Mouse (Mus musculus) liver, embryonic 11.5 days (tissue): Measurements from ENCODE around the gene Gm26558. TPM values are rescaled to one million over a fixed set of nuclear protein-coding genes. Genes with fewer than 3 reads are reported as not detected.

ENCODE experiments used
- ATAC-seq: fragments of 200-750 bp; cut with Nextera tagmentation; replicated peaks from 2 replicates; pipeline ENCODE4 v1.8.0; 2017; ENCODE audit warnings: moderate number of reproducible peaks, mild to moderate bottlenecking, moderate TSS enrichment, moderate library complexity; ENCODE audit not compliant: low FRiP score
- DNase-seq: peaks from one replicate; pipeline ENCODE4 v3.0.0-alpha.2; 2017; ENCODE audit warnings: low spot score
- H3K27ac ChIP-seq: fragments of 300-500 bp; sonication (generic); 2 replicates; pipeline ENCODE4 v1.5.1; 2014; ENCODE audit warnings: mild to moderate bottlenecking, low read depth, low read length, control low read depth
- H3K27me3 ChIP-seq: fragments of 300-500 bp; sonication (generic); replicated peaks from 2 replicates; pipeline ENCODE4 v1.6.1; 2014; ENCODE audit warnings: low read length, mixed read lengths; ENCODE audit not compliant: control insufficient read depth, insufficient read depth
- H3K36me3 ChIP-seq: fragments of 300-500 bp; sonication (generic); 2 replicates; pipeline ENCODE4 v1.6.1; 2014; ENCODE audit warnings: mild to moderate bottlenecking, low read length, moderate library complexity, mixed read lengths; ENCODE audit not compliant: control insufficient read depth, insufficient read depth
- H3K4me1 ChIP-seq: fragments of 300-500 bp; sonication (generic); replicated peaks from 2 replicates; pipeline ENCODE4 v1.6.1; 2014; ENCODE audit warnings: low read length, mixed read lengths; ENCODE audit not compliant: control insufficient read depth, insufficient read depth
- H3K4me2 ChIP-seq: fragments of 300-500 bp; sonication (generic); 2 replicates; pipeline ENCODE4 v1.6.1; 2014; ENCODE audit warnings: mild to moderate bottlenecking, control low read depth, moderate library complexity
- H3K4me3 ChIP-seq: fragments of 300-500 bp; sonication (generic); 2 replicates; pipeline ENCODE4 v1.5.1; 2014; ENCODE audit warnings: low read depth, low read length, control low read depth
- H3K9ac ChIP-seq: fragments of 300-500 bp; sonication (generic); 2 replicates; pipeline ENCODE4 v1.6.1; 2014; ENCODE audit warnings: low read depth, low read length, control low read depth
- H3K9me3 ChIP-seq: fragments of 300-500 bp; sonication (generic); 2 replicates; pipeline ENCODE4 v1.6.1; 2016; ENCODE audit warnings: low read length, inconsistent platforms, mixed read lengths; ENCODE audit not compliant: control insufficient read depth
- WGBS: fragments of 180-500 bp; shearing (Covaris S2); extraction: QIAGEN DNeasy Blood & Tissue Kit; methylation state at CpG from one replicate; pipeline ENCODE4 v1.1.7; 2014; 5-methylcytosine and 5-hydroxymethylcytosine counted together
- polyA plus RNA-seq: library from polyadenylated mRNA; unstranded; fragments of >200 nt; fragmentation: Nextera tagmentation; extraction: Ambion mirVana; gene quantifications from 2 replicates; pipeline ENCODE4 v1.2.1, GENCODE M21; 2014

The Gm26558 gene
- polyA plus RNA-seq, 1 experiment from 2014 or later: 3.5 TPM

- 3% methylated on average over 60 of the region's 64 CpGs for WGBS
- Histone ChIP-seq H3K4me2 (peak within 1 kb of the TSS; percentile 94), H3K36me3 (peaks cover 3% of the 10 kb centered on the region; the same call in 1 of the 2 replicates), H3K9ac (peak within 1 kb of the TSS; percentile 92), H3K4me3 (peak within 1 kb of the TSS; percentile 86), H3K27me3 (no peaks in the 10 kb centered on the region), H3K27ac (peak within 1 kb of the TSS; percentile 85), H3K4me1 (peaks cover 16% of the 10 kb centered on the region), H3K9me3 (no peaks in the 10 kb centered on the region)
- DNase-seq (peak; percentile 89), ATAC-seq (peak; percentile 95)
These were observed 807 bp downstream of the Gm26558 start, which contains the start of gene Gorasp2 for GRCm38 (mm10) chr2:70660887-70661714. Gene Gorasp2 (plus strand): TSS chr2:70661576.

DNA sequence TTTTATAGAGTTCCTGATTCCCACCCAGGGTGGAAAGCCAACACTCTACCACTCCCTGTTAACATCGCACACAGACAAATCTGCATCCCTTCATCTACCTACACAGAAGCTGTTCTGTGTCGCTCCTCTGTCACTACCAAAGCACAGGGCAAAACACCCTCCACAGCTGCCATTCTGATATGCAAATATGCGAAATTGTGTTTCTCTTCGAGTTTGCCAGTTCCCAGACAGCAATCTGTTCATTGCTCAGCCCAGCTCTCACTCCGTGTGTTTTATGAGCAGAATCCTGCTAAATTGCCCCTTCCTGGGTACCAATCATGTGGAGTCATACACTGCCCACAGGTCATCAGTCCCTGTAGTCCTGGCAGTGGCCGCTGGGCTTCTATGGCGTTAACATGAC, 4.8 kb downstream of the Gm26558 start:
- Histone ChIP-seq H3K9ac (no peak overlapping the region), H3K27ac (no peak overlapping the region), H3K27me3 (no peaks in the 10 kb centered on the region), H3K9me3 (no peaks in the 10 kb centered on the region), H3K4me2 (no peak overlapping the region), H3K4me3 (no peak overlapping the region), H3K36me3 (no peaks in the 10 kb centered on the region), H3K4me1 (no peaks in the 10 kb centered on the region)
- no peak for ATAC-seq
- no peak for DNase-seq
- WGBS: 63% methylated on average over 7 of the region's 7 CpGs

DNA sequence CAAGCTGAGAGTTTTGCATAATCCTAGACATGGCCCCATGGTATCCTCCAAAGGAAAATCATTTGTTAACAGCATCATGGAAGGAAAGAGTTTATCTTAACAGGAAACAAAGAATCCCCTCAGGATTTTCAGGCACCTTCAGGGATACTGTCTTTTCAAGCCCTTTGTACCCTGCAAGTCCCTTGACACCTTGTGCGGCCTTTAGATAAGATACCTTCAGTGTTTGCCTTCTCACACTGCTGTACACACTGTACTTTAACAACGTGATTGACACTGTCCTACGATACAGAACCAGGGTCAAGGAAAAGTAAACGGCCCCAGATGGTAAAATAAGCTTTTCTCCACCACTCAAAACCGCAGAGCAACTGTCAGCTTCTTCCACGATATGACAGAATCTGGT, 10.1 kb downstream of the Gm26558 start:
- Histone ChIP-seq H3K36me3 (no peaks in the 10 kb centered on the region), H3K9ac (no peak overlapping the region), H3K27ac (no peak overlapping the region), H3K4me1 (peaks cover 2% of the 10 kb centered on the region; the same call in 1 of the 2 replicates), H3K4me3 (no peak overlapping the region), H3K27me3 (no peaks in the 10 kb centered on the region), H3K4me2 (no peak overlapping the region), H3K9me3 (no peaks in the 10 kb centered on the region)
- WGBS: 42% methylated on average over 6 of the region's 6 CpGs
- ATAC-seq (no peak), DNase-seq (no peak)

- Histone ChIP-seq H3K27ac (no peak overlapping the region), H3K9me3 (no peaks in the 10 kb centered on the region), H3K4me3 (no peak overlapping the region), H3K27me3 (no peaks in the 10 kb centered on the region), H3K4me2 (no peak overlapping the region), H3K36me3 (no peaks in the 10 kb centered on the region), H3K9ac (no peak overlapping the region), H3K4me1 (peaks cover 2% of the 10 kb centered on the region; the same call in 1 of the 2 replicates)
- ATAC-seq (no peak), DNase-seq (no peak)
- WGBS: 78% methylated on average over 4 of the region's 4 CpGs
These were observed 12.4 kb downstream of the Gm26558 start for GRCm38 (mm10) chr2:70649471-70649870.

GRCm38 (mm10) chr2:70648271-70648670, 13.6 kb downstream of the Gm26558 start:
- DNase-seq: no peak
- Histone ChIP-seq H3K36me3 (no peaks in the 10 kb centered on the region), H3K9me3 (no peaks in the 10 kb centered on the region), H3K27me3 (no peaks in the 10 kb centered on the region), H3K4me1 (peaks cover 2% of the 10 kb centered on the region; the same call in 1 of the 2 replicates), H3K4me2 (no peak overlapping the region), H3K9ac (no peak overlapping the region), H3K27ac (no peak overlapping the region), H3K4me3 (no peak overlapping the region)
- no peak for ATAC-seq
- WGBS: 80% methylated on average over 5 of the region's 5 CpGs

GRCm38 (mm10) chr2:70647681-70648080, 14.2 kb downstream of the Gm26558 start:
- Histone ChIP-seq H3K9ac (no peak overlapping the region), H3K4me1 (peaks cover 2% of the 10 kb centered on the region; the same call in 1 of the 2 replicates), H3K4me3 (no peak overlapping the region), H3K9me3 (no peaks in the 10 kb centered on the region), H3K27me3 (no peaks in the 10 kb centered on the region), H3K4me2 (no peak overlapping the region), H3K36me3 (no peaks in the 10 kb centered on the region), H3K27ac (no peak overlapping the region)
- ATAC-seq (no peak), DNase-seq (no peak)
- WGBS: 63% methylated on average over 4 of the region's 4 CpGs

GRCm38 (mm10) chr2:70645266-70645780, 16.6 kb downstream of the Gm26558 start:
- DNase-seq: no peak
- H3K4me2 ChIP-seq: no peak overlapping the region
- H3K9me3 ChIP-seq: no peaks in the 10 kb centered on the region
- H3K4me1 ChIP-seq: no peaks in the 10 kb centered on the region
- no peak overlapping the region for H3K4me3 ChIP-seq
- no peak for ATAC-seq
- no peak overlapping the region for H3K9ac ChIP-seq
- WGBS: 71% methylated on average over 6 of the region's 6 CpGs
- H3K27ac ChIP-seq: no peak overlapping the region
- no peaks in the 10 kb centered on the region for H3K27me3 ChIP-seq
- no peaks in the 10 kb centered on the region for H3K36me3 ChIP-seq

DNA sequence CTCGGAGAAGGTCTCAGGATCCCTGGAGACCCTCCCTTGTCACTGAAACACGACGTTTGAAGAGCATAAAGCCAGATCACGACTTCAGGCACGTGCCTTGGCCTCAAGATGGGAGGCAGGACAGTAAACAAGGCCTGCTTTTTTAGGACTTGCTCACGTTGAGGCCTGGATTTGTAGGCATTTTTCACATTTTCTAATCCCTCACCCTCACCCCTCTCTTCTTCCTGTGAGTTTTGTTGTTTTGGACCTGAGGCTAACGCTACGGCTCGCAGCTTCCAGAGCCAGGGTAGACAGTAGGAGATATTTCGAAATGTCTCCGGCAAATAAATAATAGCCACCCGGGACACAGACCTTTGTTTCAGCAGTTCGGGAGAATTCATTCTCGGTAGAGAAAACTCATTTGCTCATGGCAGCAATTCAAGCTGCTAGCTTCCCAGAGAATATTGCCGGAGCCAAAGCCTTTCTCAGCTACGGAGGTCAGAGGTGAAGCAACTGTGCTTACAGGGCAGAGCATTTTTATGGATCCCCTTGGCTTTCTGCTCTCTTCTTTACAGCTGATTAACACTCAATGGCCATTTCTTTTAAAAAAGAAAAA, 18.8 kb downstream of the Gm26558 start:
- H3K4me2 ChIP-seq: no peak overlapping the region
- no peaks in the 10 kb centered on the region for H3K4me1 ChIP-seq
- no peak overlapping the region for H3K4me3 ChIP-seq
- no peak overlapping the region for H3K27ac ChIP-seq
- no peak overlapping the region for H3K9ac ChIP-seq
- H3K27me3 ChIP-seq: no peaks in the 10 kb centered on the region
- no peak for ATAC-seq
- DNase-seq: no peak
- no peaks in the 10 kb centered on the region for H3K36me3 ChIP-seq
- 75% methylated on average over 16 of the region's 16 CpGs for WGBS
- no peaks in the 10 kb centered on the region for H3K9me3 ChIP-seq
